Mouse (Mus musculus) heart, embryonic 11.5 days (tissue): Measurements from ENCODE around the gene Rfx4. TPM values are rescaled to one million over a fixed set of nuclear protein-coding genes. Genes with fewer than 3 reads are reported as not detected.

ENCODE experiments used
- ATAC-seq: fragments of 200-750 bp; cut with Nextera tagmentation; replicated peaks from 2 replicates; pipeline ENCODE4 v1.8.0; 2017; ENCODE audit warnings: moderate library complexity; ENCODE audit not compliant: insufficient number of reproducible peaks, low FRiP score, low TSS enrichment
- H3K27ac ChIP-seq: fragments of 300-500 bp; sonication (generic); 2 replicates; pipeline ENCODE4 v1.5.1; 2014; ENCODE audit warnings: mild to moderate bottlenecking, low read depth, low read length
- H3K27me3 ChIP-seq: fragments of 300-500 bp; sonication (generic); 2 replicates; pipeline ENCODE4 v1.6.1; 2014; ENCODE audit warnings: mild to moderate bottlenecking, low read length, mixed read lengths; ENCODE audit not compliant: control insufficient read depth, insufficient read depth
- H3K36me3 ChIP-seq: fragments of 300-500 bp; sonication (generic); 2 replicates; pipeline ENCODE4 v1.6.1; 2014; ENCODE audit warnings: mild to moderate bottlenecking, low read length, moderate library complexity, mixed read lengths; ENCODE audit not compliant: control insufficient read depth, insufficient read depth
- H3K4me1 ChIP-seq: fragments of 300-500 bp; sonication (generic); 2 replicates; pipeline ENCODE4 v1.6.1; 2014; ENCODE audit warnings: low read length; ENCODE audit not compliant: control insufficient read depth, insufficient read depth
- H3K4me2 ChIP-seq: fragments of 300-500 bp; sonication (generic); 2 replicates; pipeline ENCODE4 v1.6.1; 2014; ENCODE audit warnings: mild to moderate bottlenecking, moderate library complexity
- H3K4me3 ChIP-seq: fragments of 300-500 bp; sonication (generic); 2 replicates; pipeline ENCODE4 v1.5.1; 2014; ENCODE audit warnings: low read depth, low read length
- H3K9ac ChIP-seq: fragments of 300-500 bp; sonication (generic); 2 replicates; pipeline ENCODE4 v1.6.1; 2014; ENCODE audit warnings: mild to moderate bottlenecking, low read depth, low read length, moderate library complexity
- H3K9me3 ChIP-seq: fragments of 300-500 bp; sonication (generic); replicated peaks from 2 replicates; pipeline ENCODE4 v1.6.1; 2016; ENCODE audit warnings: low read length; ENCODE audit not compliant: control insufficient read depth
- WGBS: fragments of 180-500 bp; shearing (Covaris S2); extraction: QIAGEN DNeasy Blood & Tissue Kit; methylation state at CpG from one replicate; pipeline ENCODE4 v1.1.7; 2014; ENCODE audit not compliant: insufficient replicate concordance; 5-methylcytosine and 5-hydroxymethylcytosine counted together
- polyA plus RNA-seq: library from polyadenylated mRNA; unstranded; fragments of >200 nt; fragmentation: Nextera tagmentation; extraction: Ambion mirVana; gene quantifications from 2 replicates; pipeline ENCODE4 v1.2.1, GENCODE M21; 2014

Rfx4 gene
- polyA plus RNA-seq, 1 experiment from 2014 or later: not detected

- H3K27ac ChIP-seq: no peak overlapping the region
- no peak overlapping the region for H3K4me3 ChIP-seq
- ATAC-seq: no peak
- no peak overlapping the region for H3K4me2 ChIP-seq
- WGBS: 77% methylated on average over 9 of the region's 9 CpGs
- H3K27me3 ChIP-seq: 0 out of 2 replicates have a peak, but pooled peaks cover 3% of the 10 kb centered on the region
- H3K9ac ChIP-seq: no peak overlapping the region
- no peaks in the 10 kb centered on the region for H3K9me3 ChIP-seq
- no peaks in the 10 kb centered on the region for H3K4me1 ChIP-seq
- H3K36me3 ChIP-seq: no peaks in the 10 kb centered on the region
These were observed 124.1 kb downstream of the Rfx4 start for GRCm38 (mm10) chr10:84879823-84880571.

GRCm38 (mm10) chr10:84882528-84882927, 126.7 kb downstream of the Rfx4 start:
- Histone ChIP-seq H3K9me3 (no peaks in the 10 kb centered on the region), H3K4me1 (no peaks in the 10 kb centered on the region), H3K4me3 (no peak overlapping the region), H3K4me2 (no peak overlapping the region), H3K27ac (no peak overlapping the region), H3K9ac (no peak overlapping the region), H3K36me3 (no peaks in the 10 kb centered on the region), H3K27me3 (0 out of 2 replicates have a peak, but pooled peaks cover 3% of the 10 kb centered on the region)
- WGBS: 74% methylated on average over 2 of the region's 2 CpGs
- ATAC-seq: no peak

GRCm38 (mm10) chr10:84885341-84885884, 129.6 kb downstream of the Rfx4 start:
- Histone ChIP-seq H3K9me3 (no peaks in the 10 kb centered on the region), H3K9ac (no peak overlapping the region), H3K27me3 (0 out of 2 replicates have a peak, but pooled peaks cover 3% of the 10 kb centered on the region), H3K27ac (no peak overlapping the region), H3K4me3 (no peak overlapping the region), H3K36me3 (no peaks in the 10 kb centered on the region), H3K4me1 (no peaks in the 10 kb centered on the region), H3K4me2 (no peak overlapping the region)
- 63% methylated on average over 5 of the region's 5 CpGs for WGBS
- ATAC-seq: no peak

GRCm38 (mm10) chr10:84886221-84886627, 130.4 kb downstream of the Rfx4 start:
- WGBS: 25% methylated on average over 6 of the region's 6 CpGs
- Histone ChIP-seq H3K4me3 (no peak overlapping the region), H3K27ac (no peak overlapping the region), H3K9ac (no peak overlapping the region), H3K4me1 (no peaks in the 10 kb centered on the region), H3K36me3 (no peaks in the 10 kb centered on the region), H3K4me2 (no peak overlapping the region), H3K9me3 (no peaks in the 10 kb centered on the region), H3K27me3 (0 out of 2 replicates have a peak, but pooled peaks cover 3% of the 10 kb centered on the region)
- ATAC-seq: 0 out of 2 replicates have a peak, but pooled peaks have one; percentile 35

- WGBS: 73% methylated on average over 8 of the region's 8 CpGs
- no peaks in the 10 kb centered on the region for H3K4me1 ChIP-seq
- H3K9ac ChIP-seq: no peak overlapping the region
- H3K27ac ChIP-seq: no peak overlapping the region
- no peak for ATAC-seq
- H3K9me3 ChIP-seq: no peaks in the 10 kb centered on the region
- H3K4me2 ChIP-seq: no peak overlapping the region
- H3K27me3 ChIP-seq: 0 out of 2 replicates have a peak, but pooled peaks cover 3% of the 10 kb centered on the region
- no peak overlapping the region for H3K4me3 ChIP-seq
- no peaks in the 10 kb centered on the region for H3K36me3 ChIP-seq
These were observed 130.9 kb downstream of the Rfx4 start for GRCm38 (mm10) chr10:84886785-84887184.

GRCm38 (mm10) chr10:84889096-84889846, 133.4 kb downstream of the Rfx4 start:
- ATAC-seq: no peak
- Histone ChIP-seq H3K27me3 (no peaks in the 10 kb centered on the region; the same call in 1 of the 2 replicates), H3K9ac (no peak overlapping the region), H3K36me3 (no peaks in the 10 kb centered on the region), H3K4me3 (no peak overlapping the region), H3K9me3 (no peaks in the 10 kb centered on the region), H3K27ac (no peak overlapping the region), H3K4me2 (no peak overlapping the region), H3K4me1 (no peaks in the 10 kb centered on the region)
- WGBS: 53% methylated on average over 4 of the region's 4 CpGs

- Histone ChIP-seq H3K27ac (no peak overlapping the region), H3K9me3 (no peaks in the 10 kb centered on the region), H3K4me3 (no peak overlapping the region), H3K27me3 (no peaks in the 10 kb centered on the region; the same call in 1 of the 2 replicates), H3K36me3 (no peaks in the 10 kb centered on the region), H3K4me1 (peaks cover 12% of the 10 kb centered on the region; the same call in 1 of the 2 replicates), H3K4me2 (no peak overlapping the region), H3K9ac (no peak overlapping the region)
- 82% methylated on average over 10 of the region's 10 CpGs for WGBS
- ATAC-seq: no peak
These were observed 140.0 kb downstream of the Rfx4 start for GRCm38 (mm10) chr10:84895810-84896358.
